Mouse (Mus musculus) ES-E14 (cell line): ENCODE results near the gene Gabbr2. TPM values are rescaled to one million over a fixed set of nuclear protein-coding genes. Genes with fewer than 3 reads are reported as not detected.

ENCODE experiments used
- DNase-seq: peaks from one replicate; pipeline ENCODE4 v3.0.0-alpha.2; 2013; ENCODE audit warnings: low read depth, low spot score
- H3K27ac ChIP-seq: 2 replicates; pipeline ENCODE4 v1.5.1; 2012; ENCODE audit warnings: low read depth, mild to moderate bottlenecking, low read length, moderate library complexity, mixed read lengths; ENCODE audit not compliant: poor library complexity, insufficient read depth, severe bottlenecking
- H3K36me3 ChIP-seq: 2 replicates; pipeline ENCODE4 v1.6.1; 2012; ENCODE audit warnings: mild to moderate bottlenecking, low read length, moderate library complexity, mixed read lengths; ENCODE audit not compliant: control insufficient read depth, poor library complexity, insufficient read depth, severe bottlenecking
- H3K4me1 ChIP-seq, 2 experiments: fragments of 150-350 bp in 1 of 2; sonication (generic) in 1 of 2; 2 replicates each; pipeline ENCODE4 v1.6.1; 2012; ENCODE audit warnings: low read length in 2 of 2, mild to moderate bottlenecking in 1 of 2, mixed read lengths in 1 of 2; ENCODE audit not compliant: control insufficient read depth in 2 of 2, insufficient read depth in 2 of 2, poor library complexity in 1 of 2
- H3K4me3 ChIP-seq, 2 experiments: fragments of 150-350 bp in 1 of 2; sonication (generic) in 1 of 2; 2 replicates each; pipeline ENCODE4 v1.5.1; 2012; ENCODE audit warnings: low read length in 2 of 2, low read depth in 1 of 2, mild to moderate bottlenecking in 1 of 2, mixed read lengths in 1 of 2; ENCODE audit not compliant: insufficient read depth in 1 of 2, poor library complexity in 1 of 2, severe bottlenecking in 1 of 2
- H3K9ac ChIP-seq: 2 replicates; pipeline ENCODE4 v1.6.1; 2012; ENCODE audit warnings: low read depth, mild to moderate bottlenecking, low read length, mixed read lengths; ENCODE audit not compliant: poor library complexity, insufficient read depth, severe bottlenecking
- H3K9me3 ChIP-seq: fragments of 150-350 bp; sonication (generic); 2 replicates; pipeline ENCODE4 v1.6.1; 2012; ENCODE audit warnings: low read depth, mild to moderate bottlenecking, low read length; ENCODE audit not compliant: control insufficient read depth, insufficient read depth
- CHD2 ChIP-seq: IDR thresholded peaks from 2 replicates; pipeline ENCODE4 v1.6.1; 2014; ENCODE audit warnings: mild to moderate bottlenecking, low read depth, low read length, inconsistent platforms
- HCFC1 ChIP-seq: IDR thresholded peaks from 2 replicates; pipeline ENCODE4 v1.6.1; 2012; ENCODE audit warnings: low read length, inconsistent platforms, borderline replicate concordance; ENCODE audit not compliant: insufficient read depth
- MAFK ChIP-seq: IDR thresholded peaks from 2 replicates; pipeline ENCODE4 v1.6.1; 2014; ENCODE audit warnings: mild to moderate bottlenecking, low read depth, low read length, inconsistent platforms; ENCODE audit not compliant: insufficient read depth
- ZC3H11A ChIP-seq: IDR thresholded peaks from 2 replicates; pipeline ENCODE4 v1.6.1; 2012; ENCODE audit warnings: low read depth, mild to moderate bottlenecking, inconsistent platforms, low read length, borderline replicate concordance
- ZNF384 ChIP-seq: IDR thresholded peaks from 2 replicates; pipeline ENCODE4 v1.6.1; 2012; ENCODE audit warnings: low read depth, low read length, inconsistent platforms
- in situ Hi-C, 2 experiments: fragments of 600-800 bp; cut with MboI; formaldehyde crosslinking; loops; one replicate each; pipeline ENCODE4 v1.15.1; 2025; ENCODE audit warnings: low sequenced_read_pairs in 2 of 2, inconsistent platforms in 1 of 2; ENCODE audit not compliant: unreplicated experiment in 2 of 2
- total RNA-seq: library from RNA; depleted of rRNA; stranded (reverse); fragments of 300-350 nt; gene quantifications from 2 replicates; pipeline ENCODE4 v1.2.3, GENCODE M21; 2012

Gene Gabbr2
- total RNA-seq, 1 experiment, result 0.09 TPM

- TF ChIP-seq MAFK (no peak), HCFC1 (no peak), CHD2 (no peak), ZC3H11A (no peak), ZNF384 (no peak)
- in situ Hi-C loops, result no loop called here
- no peak for DNase-seq
- Histone ChIP-seq H3K27ac (no peak overlapping the region), H3K9ac (no peak overlapping the region), H3K36me3 (no peaks in the 10 kb centered on the region), H3K4me3 (no peak overlapping the region), H3K4me1 (peaks cover 0 to 3% of the 10 kb centered on the region in 2 experiments; a peak in 1 of 4 replicates), H3K9me3 (no peaks in the 10 kb centered on the region)
Measured at GRCm38 (mm10) chr4:46720070-46720469, 271.6 kb downstream of the Gabbr2 start.

- Histone ChIP-seq H3K36me3 (no peaks in the 10 kb centered on the region), H3K9ac (no peak overlapping the region), H3K4me1 (peaks cover 0 to 3% of the 10 kb centered on the region in 2 experiments; a peak in 1 of 4 replicates), H3K27ac (no peak overlapping the region), H3K9me3 (no peaks in the 10 kb centered on the region), H3K4me3 (no peak overlapping the region)
- in situ Hi-C loops, result no loop called here
- TF ChIP-seq ZNF384, result no peak
- no peak for TF ChIP-seq HCFC1
- TF ChIP-seq ZC3H11A, result no peak
- no peak for TF ChIP-seq MAFK
- TF ChIP-seq CHD2, result no peak
- DNase-seq, result no peak
Measured at GRCm38 (mm10) chr4:46718624-46719023, 273.0 kb downstream of the Gabbr2 start.

- Histone ChIP-seq H3K4me3 (no peak overlapping the region), H3K9ac (no peak overlapping the region), H3K9me3 (no peaks in the 10 kb centered on the region), H3K36me3 (no peaks in the 10 kb centered on the region), H3K27ac (no peak overlapping the region), H3K4me1 (peaks cover 0 to 3% of the 10 kb centered on the region in 2 experiments; a peak in 1 of 4 replicates)
- in situ Hi-C loops, result no loop called here
- TF ChIP-seq MAFK (no peak), HCFC1 (no peak), ZC3H11A (no peak), ZNF384 (no peak), CHD2 (no peak)
- DNase-seq, result no peak
Measured at GRCm38 (mm10) chr4:46717156-46717555, 274.5 kb downstream of the Gabbr2 start.

GRCm38 (mm10) chr4:46716361-46716760, 275.3 kb downstream of the Gabbr2 start:
- TF ChIP-seq ZNF384 (no peak), HCFC1 (no peak), ZC3H11A (no peak), MAFK (no peak), CHD2 (no peak)
- no peak overlapping the region for H3K9ac ChIP-seq
- peaks cover 0 to 3% of the 10 kb centered on the region in 2 experiments; a peak in 1 of 4 replicates for H3K4me1 ChIP-seq
- in situ Hi-C loops, result no loop called here
- DNase-seq, result no peak
- no peaks in the 10 kb centered on the region for H3K9me3 ChIP-seq
- no peak overlapping the region for H3K4me3 ChIP-seq
- H3K36me3 ChIP-seq, result no peaks in the 10 kb centered on the region
- no peak overlapping the region for H3K27ac ChIP-seq

- no peaks in the 10 kb centered on the region for H3K9me3 ChIP-seq
- H3K36me3 ChIP-seq, result no peaks in the 10 kb centered on the region
- no peak for DNase-seq
- TF ChIP-seq HCFC1 (no peak), ZC3H11A (no peak), MAFK (no peak)
- in situ Hi-C loops, result no loop called here
- no peaks in the 10 kb centered on the region for H3K4me1 ChIP-seq
- no peak overlapping the region for H3K9ac ChIP-seq
- no peak overlapping the region for H3K27ac ChIP-seq
- H3K4me3 ChIP-seq, result no peak overlapping the region
Measured at GRCm38 (mm10) chr4:46710523-46710922, 281.1 kb downstream of the Gabbr2 start.
